Mouse (Mus musculus): ENCODE results near the gene Vmn1r234.

Vmn1r234 gene

GRCm38 (mm10) chr17:21225787-21226186, at the start of gene Vmn1r234:
Gene Vmn1r234, plus strand, starts transcription at chr17:21226087.
- DNase-seq (ENCODE audit: low spot score in 2 of 2) = no peak

GRCm38 (mm10) chr17:21211081-21211480, 14.8 kb upstream of the Vmn1r234 start:
- peak; percentile 9 to 30 for DNase-seq (ENCODE audit: low spot score in 2 of 2)

- peak in 1 of 2 experiments; percentile 6 for DNase-seq (ENCODE audit: low spot score in 2 of 2)
These were observed 5.8 kb downstream of the Vmn1r234 start for GRCm38 (mm10) chr17:21231654-21232053.

DNA sequence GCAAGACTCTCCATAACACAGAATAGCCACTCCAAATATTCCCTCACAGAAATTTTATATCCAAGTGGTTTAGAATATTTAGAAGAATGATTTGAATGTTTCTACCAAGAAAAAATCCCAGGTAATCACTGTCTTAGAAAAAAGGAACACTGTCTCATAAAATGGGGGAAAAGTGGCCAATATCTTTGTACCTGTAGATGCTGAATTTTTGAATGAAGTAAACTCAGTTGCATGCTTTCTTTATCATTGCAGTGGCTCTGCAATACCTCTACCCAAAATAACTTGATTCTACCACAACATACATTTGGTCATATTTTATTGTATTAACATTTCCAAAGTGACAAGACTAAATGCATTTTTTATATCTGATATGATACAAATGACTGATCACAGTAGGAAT, 30.2 kb downstream of the Vmn1r234 start, which contains the start of gene Vmn1r235:
TSS of gene Vmn1r235 (plus strand) at position 301 of the 400 bp plus-strand sequence.
- no peak for DNase-seq (ENCODE audit: low spot score in 2 of 2)

- DNase-seq (ENCODE audit: low spot score in 2 of 2) = peak; percentile 2 to 26
These were observed 46.2 kb downstream of the Vmn1r234 start for GRCm38 (mm10) chr17:21272103-21272502.

DNA sequence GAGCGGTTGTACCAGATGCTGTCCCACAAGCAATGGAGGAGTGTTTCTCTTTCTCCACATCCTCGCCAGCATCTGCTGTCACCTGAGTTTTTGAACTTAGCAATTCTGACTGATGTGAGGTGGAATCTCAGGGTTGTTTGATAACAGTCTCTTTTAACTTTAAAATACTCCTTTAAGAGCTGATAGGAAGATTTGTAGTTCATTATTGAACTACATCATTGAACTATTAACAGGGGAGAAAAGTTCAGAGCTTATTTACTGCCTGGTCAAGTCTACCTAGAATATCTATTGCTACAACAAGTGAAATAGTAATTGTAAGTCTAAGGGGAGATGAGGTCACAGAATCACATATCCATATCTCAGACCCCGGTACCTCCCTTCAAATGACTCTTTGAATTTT, 56.8 kb downstream of the Vmn1r234 start, which contains the start of gene Vmn1r236:
TSS of gene Vmn1r236 (plus strand) at position 301 of the 400 bp plus-strand sequence.
- DNase-seq (ENCODE audit: low spot score in 2 of 2) = no peak

GRCm38 (mm10) chr17:21284395-21284794, 58.5 kb downstream of the Vmn1r234 start:
- DNase-seq (ENCODE audit: low spot score in 2 of 2) = no peak
